Mouse (Mus musculus): ENCODE data around the gene Tvp23b. TPM values are rescaled to one million over a fixed set of nuclear protein-coding genes. Genes with fewer than 3 reads are reported as not detected.

Gene Tvp23b
- 10 to 100 TPM; 27.6 to 30.5 TPM for total RNA-seq (2021)
- long read RNA-seq, experiment 1, transcript Tvp23b-201 (7 exons, 1,784 nt) = major isoform, 25 of 41 reads
- long read RNA-seq, experiment 1, partial matches to known transcripts = 3 of 41 reads
- long read RNA-seq, experiment 1, other reads (novel, unspliced or antisense) = 13 of 41 reads
- long read RNA-seq, experiment 2, transcript Tvp23b-201 (7 exons, 1,784 nt) = major isoform, 33 of 48 reads
- long read RNA-seq, experiment 2, partial matches to known transcripts = 4 of 48 reads
- long read RNA-seq, experiment 2, other reads (novel, unspliced or antisense) = 11 of 48 reads

DNA sequence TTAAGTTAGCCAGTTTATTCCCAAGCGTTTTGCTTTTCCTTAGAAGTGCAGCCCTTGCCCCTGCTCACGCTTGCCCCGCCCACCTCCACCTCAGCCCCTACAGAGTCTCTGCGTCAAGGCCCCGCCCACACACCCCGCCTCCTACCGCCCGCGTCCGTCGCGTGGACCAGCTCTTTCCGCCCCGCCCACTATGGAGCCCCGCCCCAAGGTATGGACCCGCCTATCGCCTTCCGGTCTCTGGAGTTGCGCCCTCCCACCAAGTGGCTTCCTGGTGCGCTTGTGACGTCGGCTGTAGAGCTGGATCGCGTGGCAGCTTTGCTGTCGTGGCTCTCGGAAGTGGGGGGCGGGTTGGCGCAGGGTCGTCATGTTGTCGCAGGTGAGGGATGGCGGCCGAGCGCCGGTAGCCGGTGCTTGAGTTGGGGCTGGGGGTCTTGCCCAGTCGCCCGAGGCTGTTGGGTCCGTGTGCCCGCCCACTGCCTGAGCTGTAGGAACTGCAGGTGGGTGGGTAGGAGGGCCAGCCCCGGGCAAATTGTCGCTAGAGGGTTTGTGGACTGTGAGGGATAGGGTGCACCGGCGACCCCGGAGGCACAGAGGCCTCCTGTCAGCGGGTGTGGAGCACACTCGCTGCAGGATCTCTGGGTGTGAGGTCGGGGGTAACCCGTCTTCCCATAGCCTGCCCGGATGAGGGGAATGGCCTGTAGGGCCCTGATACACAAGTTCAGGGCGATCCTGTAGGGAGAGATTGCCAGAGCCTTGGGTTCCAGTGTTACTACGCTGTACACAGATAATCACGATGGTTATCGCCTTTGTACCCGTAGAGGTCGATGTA, at the start of gene Tvp23b:
Tvp23b (plus strand) TSS at position 236 of the 829 bp plus-strand sequence.
- DNase-seq (ENCODE audit: low spot score in 2 of 2) = peak; percentile 98 to 99
- H3K4me3 ChIP-seq = peak within 1 kb of the TSS; percentile 71
- TF ChIP-seq CTCF (conservative IDR thresholded peaks at IDR 0.05) = no peak

DNA sequence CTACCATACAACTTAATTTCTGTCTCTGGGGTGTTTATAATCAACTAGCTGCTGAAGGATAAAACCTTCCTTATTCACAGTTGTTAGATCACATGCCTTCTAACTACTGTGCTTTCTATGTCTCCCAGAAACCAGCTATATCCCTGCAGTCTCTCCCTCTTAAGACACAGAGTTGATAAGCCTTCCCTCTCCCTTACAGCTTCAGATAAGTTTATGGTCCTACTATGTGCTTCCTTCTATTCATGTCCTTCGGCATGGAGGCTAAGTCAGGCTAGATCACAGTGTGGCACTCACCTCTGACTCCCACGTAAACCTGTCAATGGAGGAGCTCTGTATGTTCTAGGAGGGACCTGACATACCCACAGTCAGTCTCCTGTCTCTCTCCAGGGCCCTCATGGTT, 48.9 kb upstream of the Tvp23b start:
- DNase-seq (ENCODE audit: low spot score in 2 of 2) = no peak
- H3K27ac ChIP-seq = no peak overlapping the region
- no peak overlapping the region for H3K4me3 ChIP-seq
- TF ChIP-seq CTCF (conservative IDR thresholded peaks at IDR 0.05) = no peak

More for the DNA sequence above, at the start of gene Tvp23b:
- peak within 1 kb of the TSS; percentile 93 for H3K27ac ChIP-seq

DNA sequence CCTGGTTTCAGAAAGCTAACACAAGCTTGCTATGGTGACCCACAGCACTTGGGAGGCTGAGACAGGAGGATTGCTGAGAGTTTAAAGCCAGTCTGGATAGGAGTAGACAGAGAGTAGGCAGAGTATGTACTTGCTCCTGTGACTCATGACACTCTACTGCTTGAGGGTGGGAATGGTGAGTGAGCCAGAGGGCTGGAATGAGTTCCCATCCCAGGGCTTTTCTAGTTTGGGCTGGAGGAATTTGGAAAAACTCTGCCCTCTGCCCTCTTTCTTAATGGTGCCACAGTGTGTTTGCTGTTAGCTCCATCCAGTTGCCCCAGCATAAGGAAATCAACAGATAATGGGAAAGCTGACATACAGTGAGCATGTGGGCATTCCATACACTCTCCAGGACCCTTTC, 47.3 kb upstream of the Tvp23b start:
- no peak for TF ChIP-seq CTCF (conservative IDR thresholded peaks at IDR 0.05)
- H3K4me3 ChIP-seq = no peak overlapping the region

DNA sequence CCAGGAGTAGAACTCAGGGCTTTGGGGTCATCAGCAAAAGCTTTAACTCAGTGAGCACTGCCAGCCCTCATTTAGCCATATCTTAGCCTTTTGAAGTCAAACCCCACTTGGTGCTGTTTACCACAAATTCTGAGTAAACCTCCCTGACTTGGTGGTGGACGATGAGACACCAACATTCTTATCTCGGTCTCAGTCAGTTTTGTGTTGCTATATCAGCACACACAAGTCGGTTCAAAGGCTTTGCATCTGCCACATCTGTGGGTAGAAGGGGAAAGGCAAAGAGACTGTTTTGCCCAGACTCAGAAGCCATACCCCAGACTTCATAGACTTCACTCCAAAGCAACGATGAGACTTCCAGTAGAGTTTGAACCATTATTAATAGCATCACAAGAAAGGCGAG, 34.7 kb upstream of the Tvp23b start:
- no peak overlapping the region for H3K27ac ChIP-seq
- no peak for TF ChIP-seq CTCF (conservative IDR thresholded peaks at IDR 0.05)
- no peak overlapping the region for H3K4me3 ChIP-seq
- no peak for DNase-seq (ENCODE audit: low spot score in 2 of 2)

More for the DNA sequence above, 47.3 kb upstream of the Tvp23b start:
- no peak for DNase-seq (ENCODE audit: low spot score in 2 of 2)
- H3K27ac ChIP-seq = no peak overlapping the region

DNA sequence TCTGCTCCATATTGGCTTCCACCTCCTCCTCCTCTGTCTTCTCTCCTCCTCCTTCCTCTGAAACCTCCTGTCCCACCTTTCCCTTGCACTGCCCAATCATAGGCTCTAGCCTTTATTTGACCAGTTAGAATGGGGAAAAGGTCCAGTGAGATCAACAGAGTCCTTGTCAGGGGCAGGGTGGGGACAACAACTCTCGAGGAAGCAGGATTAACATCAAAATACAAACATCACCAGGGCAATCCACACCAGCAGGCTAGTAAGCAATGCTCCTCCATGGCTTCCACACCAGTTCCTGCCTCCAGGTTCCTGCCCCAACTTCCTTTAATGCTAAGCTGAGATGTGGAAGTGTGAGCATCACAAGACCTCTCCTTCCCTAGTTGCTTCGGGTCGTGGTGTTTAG, 33.5 kb upstream of the Tvp23b start:
- no peak for DNase-seq (ENCODE audit: low spot score in 2 of 2)
- no peak for TF ChIP-seq CTCF (conservative IDR thresholded peaks at IDR 0.05)
- Histone ChIP-seq H3K27ac (no peak overlapping the region), H3K4me3 (no peak overlapping the region)

DNA sequence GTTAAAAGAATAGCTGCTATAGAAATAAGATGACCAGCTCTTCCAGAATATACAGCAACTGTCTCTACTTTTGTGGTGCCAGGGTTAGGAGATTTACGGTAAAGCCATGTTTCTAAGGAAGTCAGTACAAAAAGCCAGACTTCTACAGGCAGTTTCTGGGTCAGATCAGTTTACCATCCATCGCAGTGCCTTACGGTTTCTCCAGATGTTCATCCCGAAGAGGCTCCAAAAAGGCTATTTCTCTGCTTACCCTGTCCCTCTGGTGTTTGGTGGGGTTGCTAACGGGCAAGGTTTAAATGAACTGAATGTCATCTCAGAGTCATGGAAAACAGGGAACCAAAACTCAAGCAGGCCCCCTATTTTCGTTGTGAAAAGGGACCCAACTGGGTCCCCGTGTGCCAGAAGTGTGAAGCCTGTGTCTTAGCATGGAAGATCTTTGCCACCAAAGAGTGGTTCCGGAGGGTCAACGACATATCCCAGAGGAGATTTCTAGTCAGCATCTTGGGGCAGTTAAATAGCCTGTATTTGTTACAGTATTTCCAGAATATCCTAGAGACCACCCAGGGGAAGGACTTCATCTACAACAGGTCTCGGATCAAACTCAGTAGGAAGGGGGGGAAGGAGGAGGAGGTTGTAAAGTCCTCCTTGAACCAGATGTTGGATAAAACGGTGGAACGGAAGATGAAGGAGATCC, 32.1 kb upstream of the Tvp23b start, which contains the start of gene Fbxw10:
Fbxw10 (plus strand) TSS at position 109 of the 694 bp plus-strand sequence.
- TF ChIP-seq CTCF (conservative IDR thresholded peaks at IDR 0.05) = no peak
- peak in 1 of 2 experiments; percentile 26 for DNase-seq (ENCODE audit: low spot score in 2 of 2)
- peak within 1 kb of the TSS; percentile 51 for H3K4me3 ChIP-seq
- H3K27ac ChIP-seq = peak within 1 kb of the TSS; percentile 75; the same call in 1 of the 2 replicates

DNA sequence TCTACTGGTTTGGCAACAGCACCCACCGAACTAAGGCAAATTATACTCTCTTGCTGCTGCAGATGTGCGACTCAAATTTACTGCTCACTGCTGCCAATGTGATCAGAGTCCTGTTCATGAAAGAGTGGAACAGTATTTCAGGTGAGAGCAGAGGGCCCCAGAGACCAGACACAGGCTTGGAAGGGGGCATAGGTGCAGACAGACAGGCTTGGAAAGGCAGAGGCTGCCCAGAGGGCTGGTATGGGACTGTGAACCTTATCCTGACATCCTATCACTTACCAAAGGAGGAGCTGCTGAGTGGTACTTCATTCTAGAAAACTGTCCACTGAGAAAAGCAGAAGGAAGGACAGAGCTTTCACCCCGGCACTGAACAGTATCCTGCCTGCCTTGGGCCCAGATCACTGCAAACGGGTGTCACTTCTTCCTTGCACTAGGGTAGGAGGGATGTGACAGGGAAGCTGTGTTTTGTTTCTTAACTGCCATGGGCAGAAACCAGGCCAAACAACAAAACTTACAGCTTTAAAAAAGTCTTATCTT, 31.5 kb upstream of the Tvp23b start:
- no peak for DNase-seq (ENCODE audit: low spot score in 2 of 2)
- Histone ChIP-seq H3K27ac (peak overlapping the region; percentile 43; the same call in 1 of the 2 replicates), H3K4me3 (peak overlapping the region; percentile 51; the same call in 1 of the 2 replicates)
- peak; percentile 17; the same call in 1 of the 2 replicates for TF ChIP-seq CTCF (conservative IDR thresholded peaks at IDR 0.05)

DNA sequence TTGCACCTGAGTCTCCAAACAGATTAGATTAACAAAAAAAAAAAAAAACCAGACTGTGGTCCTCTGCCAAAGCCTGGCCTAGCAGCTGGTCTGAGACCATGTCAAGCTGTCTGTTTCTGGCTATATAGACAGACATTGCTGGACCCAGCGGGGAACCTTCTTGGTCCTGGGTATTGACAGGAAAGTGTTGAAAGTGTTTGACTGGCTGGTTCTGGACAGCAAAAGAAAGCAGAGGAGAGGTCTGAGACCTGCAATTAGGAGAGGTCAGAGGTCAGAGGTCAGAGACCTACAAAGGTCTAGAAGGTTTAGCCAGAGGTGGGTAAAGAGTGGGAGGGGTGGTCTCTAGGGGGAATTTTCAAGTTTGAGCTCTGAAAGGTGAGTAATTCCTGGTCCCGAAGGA, 31.0 kb upstream of the Tvp23b start:
- Histone ChIP-seq H3K4me3 (no peak overlapping the region), H3K27ac (no peak overlapping the region)
- TF ChIP-seq CTCF (conservative IDR thresholded peaks at IDR 0.05) = no peak
- DNase-seq (ENCODE audit: low spot score in 2 of 2) = no peak

DNA sequence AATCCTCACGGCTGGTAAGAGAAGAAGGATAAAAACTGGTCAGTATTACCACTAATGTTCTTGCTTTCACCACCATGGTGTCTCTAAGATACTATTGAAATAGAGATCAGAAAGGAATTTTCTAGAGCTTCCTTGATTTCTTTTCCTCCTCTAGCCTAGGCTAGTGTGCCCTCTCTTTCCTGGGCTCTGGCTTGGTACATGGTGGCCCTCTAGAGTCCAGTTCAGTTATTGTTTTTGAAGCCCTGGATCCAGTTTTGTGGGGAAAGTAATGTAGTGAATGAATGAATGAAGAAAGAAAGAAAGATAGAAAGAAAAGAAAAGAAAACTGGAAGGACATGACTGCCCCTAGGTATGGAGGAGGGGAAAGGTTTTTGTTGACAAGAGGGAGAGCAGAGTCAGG, 28.1 kb upstream of the Tvp23b start:
- peak in 1 of 2 experiments; percentile 43 for DNase-seq (ENCODE audit: low spot score in 2 of 2)
- Histone ChIP-seq H3K27ac (no peak overlapping the region), H3K4me3 (no peak overlapping the region)
- peak; percentile 85 for TF ChIP-seq CTCF (conservative IDR thresholded peaks at IDR 0.05)

DNA sequence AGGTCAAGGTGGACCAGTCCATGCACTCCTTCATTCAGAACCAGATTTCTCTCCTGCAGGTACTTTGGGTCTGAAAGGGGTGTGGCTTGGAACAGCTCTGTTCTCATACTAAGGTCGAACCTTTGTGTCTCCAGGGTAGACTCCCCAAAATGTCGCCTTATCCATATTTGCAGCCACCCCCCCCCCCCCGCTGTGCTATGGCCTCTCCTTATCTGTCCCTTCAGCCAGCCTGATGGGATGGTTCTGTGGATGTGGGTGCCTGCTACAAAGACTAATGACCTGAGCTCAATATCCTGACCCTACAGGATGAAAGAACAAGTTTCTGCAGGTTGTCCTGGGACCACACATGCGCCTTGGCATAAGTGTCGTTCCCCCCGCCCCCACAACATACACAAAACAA, 25.9 kb upstream of the Tvp23b start:
- H3K27ac ChIP-seq = no peak overlapping the region
- H3K4me3 ChIP-seq = no peak overlapping the region
- no peak for TF ChIP-seq CTCF (conservative IDR thresholded peaks at IDR 0.05)
- DNase-seq (ENCODE audit: low spot score in 2 of 2) = no peak

DNA sequence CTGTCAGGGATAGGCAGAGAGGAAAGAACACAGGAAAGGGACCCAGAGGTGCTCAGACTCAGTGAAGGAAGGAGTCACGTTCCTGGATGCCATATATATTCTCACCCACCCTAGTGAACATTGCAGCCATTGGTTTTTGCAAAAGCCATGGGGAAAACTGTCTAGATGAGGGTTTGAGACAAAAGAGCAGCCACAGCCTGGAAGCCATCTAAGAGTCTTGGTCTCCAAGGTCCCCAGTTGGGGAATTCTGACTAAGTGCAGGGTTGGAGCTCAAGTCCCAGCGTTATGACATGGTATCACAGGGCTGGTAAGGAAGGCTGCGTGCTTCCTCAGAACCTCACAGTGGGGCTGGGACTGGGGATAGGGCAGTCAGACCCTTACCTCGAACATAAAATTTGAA, 13.7 kb upstream of the Tvp23b start:
- no peak for TF ChIP-seq CTCF (conservative IDR thresholded peaks at IDR 0.05)
- H3K4me3 ChIP-seq = no peak overlapping the region
- no peak for DNase-seq (ENCODE audit: low spot score in 2 of 2)
- H3K27ac ChIP-seq = no peak overlapping the region

DNA sequence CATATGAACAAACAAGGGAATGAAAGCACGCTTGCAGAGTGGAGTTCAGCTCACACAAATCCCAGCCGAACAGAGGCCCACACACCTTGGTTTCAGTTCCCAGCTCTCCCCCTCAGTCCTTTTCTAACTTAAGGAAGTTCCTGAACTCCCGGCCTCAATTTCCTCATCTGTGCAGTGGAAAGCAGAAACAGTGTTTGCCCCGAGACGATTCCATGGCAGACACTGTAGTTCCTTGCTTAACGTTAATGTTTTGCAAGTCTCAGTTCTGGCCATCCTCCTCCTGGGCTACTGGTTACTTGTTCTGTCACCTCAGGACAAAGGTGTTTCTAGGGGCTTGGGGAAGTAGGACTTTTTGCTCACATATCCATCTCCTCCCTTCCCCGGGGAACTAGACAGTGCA, 12.6 kb upstream of the Tvp23b start:
- DNase-seq (ENCODE audit: low spot score in 2 of 2) = no peak
- no peak overlapping the region for H3K4me3 ChIP-seq
- no peak for TF ChIP-seq CTCF (conservative IDR thresholded peaks at IDR 0.05)
- no peak overlapping the region for H3K27ac ChIP-seq
